Comparison of ENCODE assay signal across 12 mouse cellular contexts in the genomic region with DNA sequence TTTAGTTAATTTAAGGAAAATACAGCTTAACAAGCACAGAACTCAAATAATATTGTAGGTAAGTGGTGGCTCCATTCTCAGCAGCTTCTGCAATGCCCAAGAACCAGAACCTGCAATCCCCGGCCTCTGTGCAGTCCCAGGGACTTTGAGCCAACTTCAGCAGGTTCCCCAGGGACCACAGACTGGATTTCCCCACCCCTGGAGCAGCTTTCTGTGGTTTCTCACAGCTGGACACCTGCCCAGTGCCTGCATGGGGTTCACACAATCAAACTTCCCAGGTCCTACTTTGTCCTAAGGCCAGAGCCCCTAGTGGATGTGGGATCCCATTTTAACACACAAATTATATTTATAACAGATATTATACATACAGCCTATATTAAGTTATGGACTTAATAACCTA.
DNase-seq lines count a peak whose midpoint lies in the region.
"Had no signal": no experiment of that assay in that cellular context is flagged by ENCODE, and none has a peak within 500 bp of the region (broad histone marks: within the 10 kb centered on the region; RNA-seq: fewer than 3 reads in every experiment).

No protein-coding gene starts in this region.

- DNase-seq in heart, adult 11 months, result peak; percentile 27
- DNase-seq in heart, adult 9 months (ENCODE audit: low spot score in 2 of 2), result no peak
- peak; percentile 4 for DNase-seq in ovary, postnatal 36 days (ENCODE audit: low spot score)
- no peak for DNase-seq in ovary, adult 18-20 months (ENCODE audit: low spot score)
- peak; percentile 72 for DNase-seq in adrenal gland, postnatal 10 days
- no peak for DNase-seq in thymus, postnatal 25 days
- no peak for DNase-seq in left cerebral cortex, adult 18-20 months (ENCODE audit: low spot score in 2 of 2)
- DNase-seq: cerebellum, adult 2 months; cerebellum, postnatal 10 days; embryo, embryonic 11 days; gastrocnemius, postnatal 25 days; heart, postnatal 4 days had no signal

Comparison
In these comparisons a context has a peak if more than half of its experiments do, and no peak if none do; other contexts are left out.
1. DNase-seq: peak in heart, adult 11 months (single experiment), ovary, postnatal 36 days (single experiment) and adrenal gland, postnatal 10 days (single experiment); none in heart, adult 9 months (0 of 2), ovary, adult 18-20 months (single experiment), thymus, postnatal 25 days (single experiment) and left cerebral cortex, adult 18-20 months (0 of 2).